Mouse (Mus musculus): ENCODE measurements around the gene Anxa4.

DNA sequence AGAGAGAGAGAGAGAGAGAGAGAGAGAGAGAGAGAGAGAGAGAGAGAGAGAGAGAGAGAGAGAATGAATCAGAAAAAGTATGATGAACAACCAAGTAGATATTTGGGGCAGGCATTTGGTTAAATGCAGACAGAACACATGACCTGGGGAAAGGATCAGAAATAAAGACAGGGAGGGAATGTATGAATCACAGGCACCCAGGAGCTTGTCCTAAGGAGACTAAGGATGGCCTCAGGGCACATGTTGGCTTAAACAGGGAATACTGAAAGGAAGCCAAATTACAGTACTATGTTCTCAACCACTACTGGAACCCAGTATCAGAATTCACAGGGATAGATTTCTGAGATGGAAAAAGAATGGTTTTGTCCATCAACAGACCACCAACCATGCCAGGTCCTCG lies 106.4 kb downstream of the Anxa4 start:
- TF ChIP-seq GATA1 (IDR thresholded peaks at IDR 0.05; ENCODE audit: borderline replicate concordance, low read length), result no peak
- no peak for TF ChIP-seq FLI1 (IDR thresholded peaks at IDR 0.05; ENCODE audit: low read length)

All from megakaryocyte, embryonic 14.5 days (primary cell).